Mouse (Mus musculus): ENCODE measurements around the gene Gm11037. TPM values are rescaled to one million over a fixed set of nuclear protein-coding genes. Genes with fewer than 3 reads are reported as not detected.
A peak's percentile ranks its signal among the peaks of the same experiment; 100 is the strongest.

Gm11037 gene
- polyA plus RNA-seq, 1 experiment from 2014 or later, result not detected

- 29% methylated on average over 18 of the region's 18 CpGs for WGBS
- peak; percentile 45; the same call in 1 of the 2 replicates for ATAC-seq (ENCODE audit: borderline replicate concordance, extremely low read depth, low FRiP score, low TSS enrichment)
- no peak overlapping the region for H3K4me3 ChIP-seq
- H3K27ac ChIP-seq, result no peak overlapping the region
- H3K9ac ChIP-seq, result no peak overlapping the region
- H3K4me1 ChIP-seq, result peaks cover 13% of the 10 kb centered on the region
- no peaks in the 10 kb centered on the region for H3K9me3 ChIP-seq
- H3K4me2 ChIP-seq, result peak overlapping the region; percentile 6; the same call in 1 of the 2 replicates
- peaks cover 44% of the 10 kb centered on the region for H3K36me3 ChIP-seq
- H3K27me3 ChIP-seq, result no peaks in the 10 kb centered on the region
Observed at GRCm38 (mm10) chr2:131142592-131142991, 9.3 kb downstream of the Gm11037 start.

GRCm38 (mm10) chr2:131143007-131143780 is 9.9 kb downstream of the Gm11037 start:
- WGBS, result 68% methylated on average over 22 of the region's 22 CpGs
- Histone ChIP-seq H3K27ac (no peak overlapping the region), H3K27me3 (no peaks in the 10 kb centered on the region), H3K4me1 (peaks cover 13% of the 10 kb centered on the region), H3K9me3 (no peaks in the 10 kb centered on the region), H3K4me2 (peak overlapping the region; percentile 6; the same call in 1 of the 2 replicates), H3K9ac (no peak overlapping the region), H3K4me3 (no peak overlapping the region), H3K36me3 (peaks cover 49% of the 10 kb centered on the region)
- ATAC-seq (ENCODE audit: borderline replicate concordance, extremely low read depth, low FRiP score, low TSS enrichment), result no peak

- WGBS, result 60% methylated on average over 13 of the region's 13 CpGs
- H3K27ac ChIP-seq, result no peak overlapping the region
- no peaks in the 10 kb centered on the region for H3K27me3 ChIP-seq
- H3K4me2 ChIP-seq, result no peak overlapping the region
- ATAC-seq (ENCODE audit: borderline replicate concordance, extremely low read depth, low FRiP score, low TSS enrichment), result no peak
- H3K9me3 ChIP-seq, result no peaks in the 10 kb centered on the region
- peaks cover 8% of the 10 kb centered on the region for H3K4me1 ChIP-seq
- no peak overlapping the region for H3K4me3 ChIP-seq
- no peak overlapping the region for H3K9ac ChIP-seq
- H3K36me3 ChIP-seq, result peaks cover 56% of the 10 kb centered on the region
Observed at GRCm38 (mm10) chr2:131145121-131145520, 11.8 kb downstream of the Gm11037 start.

- Histone ChIP-seq H3K4me2 (no peak overlapping the region), H3K9me3 (no peaks in the 10 kb centered on the region), H3K27me3 (no peaks in the 10 kb centered on the region), H3K4me3 (no peak overlapping the region), H3K9ac (no peak overlapping the region), H3K36me3 (peaks cover 56% of the 10 kb centered on the region), H3K27ac (no peak overlapping the region), H3K4me1 (0 out of 2 replicates have a peak, but pooled peaks cover 6% of the 10 kb centered on the region)
- 75% methylated on average over 2 of the region's 2 CpGs for WGBS
- ATAC-seq (ENCODE audit: borderline replicate concordance, extremely low read depth, low FRiP score, low TSS enrichment), result no peak
Observed at GRCm38 (mm10) chr2:131145536-131145935, 12.2 kb downstream of the Gm11037 start.

- Histone ChIP-seq H3K9ac (no peak overlapping the region), H3K4me3 (no peak overlapping the region), H3K4me2 (no peak overlapping the region), H3K4me1 (0 out of 2 replicates have a peak, but pooled peaks cover 3% of the 10 kb centered on the region), H3K27me3 (no peaks in the 10 kb centered on the region), H3K9me3 (no peaks in the 10 kb centered on the region), H3K36me3 (peaks cover 58% of the 10 kb centered on the region), H3K27ac (no peak overlapping the region)
- ATAC-seq (ENCODE audit: borderline replicate concordance, extremely low read depth, low FRiP score, low TSS enrichment), result no peak
- 80% methylated on average over 21 of the region's 21 CpGs for WGBS
Observed at GRCm38 (mm10) chr2:131146193-131147042, 13.1 kb downstream of the Gm11037 start.

- Histone ChIP-seq H3K4me2 (no peak overlapping the region), H3K9ac (no peak overlapping the region), H3K4me1 (0 out of 2 replicates have a peak, but pooled peaks cover 3% of the 10 kb centered on the region), H3K4me3 (no peak overlapping the region), H3K27me3 (no peaks in the 10 kb centered on the region), H3K36me3 (peaks cover 58% of the 10 kb centered on the region), H3K27ac (no peak overlapping the region), H3K9me3 (no peaks in the 10 kb centered on the region)
- 92% methylated on average over 8 of the region's 8 CpGs for WGBS
- no peak for ATAC-seq (ENCODE audit: borderline replicate concordance, extremely low read depth, low FRiP score, low TSS enrichment)
Observed at GRCm38 (mm10) chr2:131147043-131147365, 13.7 kb downstream of the Gm11037 start.

GRCm38 (mm10) chr2:131148353-131149253 is 15.3 kb downstream of the Gm11037 start:
- Histone ChIP-seq H3K27ac (no peak overlapping the region), H3K4me1 (no peaks in the 10 kb centered on the region), H3K9me3 (no peaks in the 10 kb centered on the region), H3K4me3 (no peak overlapping the region), H3K36me3 (peaks cover 56% of the 10 kb centered on the region), H3K27me3 (no peaks in the 10 kb centered on the region), H3K4me2 (no peak overlapping the region), H3K9ac (no peak overlapping the region)
- ATAC-seq (ENCODE audit: borderline replicate concordance, extremely low read depth, low FRiP score, low TSS enrichment), result no peak
- 73% methylated on average over 8 of the region's 8 CpGs for WGBS

GRCm38 (mm10) chr2:131149254-131149578 is 15.9 kb downstream of the Gm11037 start:
- Histone ChIP-seq H3K9me3 (no peaks in the 10 kb centered on the region), H3K4me3 (no peak overlapping the region), H3K4me1 (no peaks in the 10 kb centered on the region), H3K4me2 (no peak overlapping the region), H3K27ac (no peak overlapping the region), H3K9ac (no peak overlapping the region), H3K36me3 (peaks cover 55% of the 10 kb centered on the region), H3K27me3 (no peaks in the 10 kb centered on the region)
- WGBS, result 87% methylated on average over 3 of the region's 3 CpGs
- no peak for ATAC-seq (ENCODE audit: borderline replicate concordance, extremely low read depth, low FRiP score, low TSS enrichment)

GRCm38 (mm10) chr2:131152166-131152730 is 19.0 kb downstream of the Gm11037 start:
- peaks cover 30% of the 10 kb centered on the region for H3K36me3 ChIP-seq
- no peak overlapping the region for H3K9ac ChIP-seq
- 0 out of 2 replicates have a peak, but pooled peaks cover under 1% of the 10 kb centered on the region for H3K4me1 ChIP-seq
- H3K27ac ChIP-seq, result no peak overlapping the region
- no peaks in the 10 kb centered on the region for H3K27me3 ChIP-seq
- ATAC-seq (ENCODE audit: borderline replicate concordance, extremely low read depth, low FRiP score, low TSS enrichment), result no peak
- no peak overlapping the region for H3K4me2 ChIP-seq
- WGBS, result 88% methylated on average over 7 of the region's 7 CpGs
- H3K9me3 ChIP-seq, result no peaks in the 10 kb centered on the region
- no peak overlapping the region for H3K4me3 ChIP-seq

- H3K4me3 ChIP-seq, result no peak overlapping the region
- peaks cover 9% of the 10 kb centered on the region for H3K4me1 ChIP-seq
- no peak overlapping the region for H3K4me2 ChIP-seq
- no peak for ATAC-seq (ENCODE audit: borderline replicate concordance, extremely low read depth, low FRiP score, low TSS enrichment)
- H3K27ac ChIP-seq, result no peak overlapping the region
- WGBS, result 88% methylated on average over 4 of the region's 4 CpGs
- H3K36me3 ChIP-seq, result peaks cover 15% of the 10 kb centered on the region; the same call in 1 of the 2 replicates
- no peaks in the 10 kb centered on the region for H3K9me3 ChIP-seq
- no peaks in the 10 kb centered on the region for H3K27me3 ChIP-seq
- no peak overlapping the region for H3K9ac ChIP-seq
Observed at GRCm38 (mm10) chr2:131154036-131154435, 20.7 kb downstream of the Gm11037 start.

- Histone ChIP-seq H3K9ac (no peak overlapping the region), H3K4me2 (no peak overlapping the region), H3K4me3 (no peak overlapping the region), H3K27ac (no peak overlapping the region), H3K36me3 (peaks cover 8% of the 10 kb centered on the region; the same call in 1 of the 2 replicates), H3K27me3 (no peaks in the 10 kb centered on the region), H3K4me1 (peaks cover 14% of the 10 kb centered on the region), H3K9me3 (no peaks in the 10 kb centered on the region)
- WGBS, result 86% methylated on average over 7 of the region's 7 CpGs
- no peak for ATAC-seq (ENCODE audit: borderline replicate concordance, extremely low read depth, low FRiP score, low TSS enrichment)
Observed at GRCm38 (mm10) chr2:131156987-131157386, 23.7 kb downstream of the Gm11037 start.
